Mouse (Mus musculus): ENCODE results near the gene Srsf3. TPM values are rescaled to one million over a fixed set of nuclear protein-coding genes. Genes with fewer than 3 reads are reported as not detected.
"Not testable (repeated sequence)": the region's sequence is repeated elsewhere in the genome, so short reads cannot be mapped to it uniquely, and the experiment has no call there.

Srsf3 gene
- polyA plus RNA-seq, 1 experiment: 110 TPM

- H3K4me1 ChIP-seq (ENCODE audit: control insufficient read depth, insufficient read depth, low read length): 0 out of 2 replicates have a peak, but pooled peaks cover 1% of the 10 kb centered on the region
- H3K27ac ChIP-seq (ENCODE audit: insufficient read depth, low read length): no peak overlapping the region
- H3K4me3 ChIP-seq (ENCODE audit: insufficient read depth, low read length): no peak overlapping the region
- TF ChIP-seq CTCF (IDR thresholded peaks at IDR 0.05; ENCODE audit: extremely low read depth, insufficient read depth, low read length) (no peak), POLR2A (IDR thresholded peaks at IDR 0.05; ENCODE audit: extremely low read depth, insufficient read depth, low read length) (no peak)
Observed at GRCm38 (mm10) chr17:29026652-29027356, 5.6 kb upstream of the Srsf3 start.

GRCm38 (mm10) chr17:29030321-29031034 is 1.9 kb upstream of the Srsf3 start:
- TF ChIP-seq POLR2A (IDR thresholded peaks at IDR 0.05; ENCODE audit: extremely low read depth, insufficient read depth, low read length) (no peak), CTCF (IDR thresholded peaks at IDR 0.05; ENCODE audit: extremely low read depth, insufficient read depth, low read length) (no peak)
- H3K4me3 ChIP-seq (ENCODE audit: insufficient read depth, low read length): no peak overlapping the region
- H3K4me1 ChIP-seq (ENCODE audit: control insufficient read depth, insufficient read depth, low read length): peaks cover 5% of the 10 kb centered on the region; the same call in 1 of the 2 replicates
- no peak overlapping the region for H3K27ac ChIP-seq (ENCODE audit: insufficient read depth, low read length)

GRCm38 (mm10) chr17:29031085-29031711 is 1.2 kb upstream of the Srsf3 start:
- H3K4me3 ChIP-seq (ENCODE audit: insufficient read depth, low read length): peak overlapping the region; percentile 89; the same call in 1 of the 2 replicates
- not testable (repeated sequence) for H3K27ac ChIP-seq (ENCODE audit: insufficient read depth, low read length); H3K4me1 ChIP-seq (ENCODE audit: control insufficient read depth, insufficient read depth, low read length)

- Histone ChIP-seq H3K4me1 (ENCODE audit: control insufficient read depth, insufficient read depth, low read length) (peaks cover 6% of the 10 kb centered on the region; the same call in 1 of the 2 replicates), H3K27ac (ENCODE audit: insufficient read depth, low read length) (peak overlapping the region; percentile 87), H3K4me3 (ENCODE audit: insufficient read depth, low read length) (peak overlapping the region; percentile 89)
- TF ChIP-seq POLR2A (IDR thresholded peaks at IDR 0.05; ENCODE audit: extremely low read depth, insufficient read depth, low read length): no peak
- no peak for TF ChIP-seq CTCF (IDR thresholded peaks at IDR 0.05; ENCODE audit: extremely low read depth, insufficient read depth, low read length)
Observed at GRCm38 (mm10) chr17:29031771-29032273, 606 bp upstream of the Srsf3 start.

- Histone ChIP-seq H3K4me1 (ENCODE audit: control insufficient read depth, insufficient read depth, low read length) (peaks cover 5% of the 10 kb centered on the region; the same call in 1 of the 2 replicates), H3K27ac (ENCODE audit: insufficient read depth, low read length) (no peak overlapping the region), H3K4me3 (ENCODE audit: insufficient read depth, low read length) (peak overlapping the region; percentile 89)
- TF ChIP-seq CTCF (IDR thresholded peaks at IDR 0.05; ENCODE audit: extremely low read depth, insufficient read depth, low read length) (no peak), POLR2A (IDR thresholded peaks at IDR 0.05; ENCODE audit: extremely low read depth, insufficient read depth, low read length) (no peak)
Observed at GRCm38 (mm10) chr17:29033569-29034061, 1.2 kb downstream of the Srsf3 start.

GRCm38 (mm10) chr17:29034264-29034663 is 1.8 kb downstream of the Srsf3 start:
- no peak overlapping the region for H3K27ac ChIP-seq (ENCODE audit: insufficient read depth, low read length)
- peak overlapping the region; percentile 89; the same call in 1 of the 2 replicates for H3K4me3 ChIP-seq (ENCODE audit: insufficient read depth, low read length)
- no peak for TF ChIP-seq CTCF (IDR thresholded peaks at IDR 0.05; ENCODE audit: extremely low read depth, insufficient read depth, low read length)
- TF ChIP-seq POLR2A (IDR thresholded peaks at IDR 0.05; ENCODE audit: extremely low read depth, insufficient read depth, low read length): no peak
- peaks cover 5% of the 10 kb centered on the region; the same call in 1 of the 2 replicates for H3K4me1 ChIP-seq (ENCODE audit: control insufficient read depth, insufficient read depth, low read length)

- peaks cover 5% of the 10 kb centered on the region; the same call in 1 of the 2 replicates for H3K4me1 ChIP-seq (ENCODE audit: control insufficient read depth, insufficient read depth, low read length)
- H3K4me3 ChIP-seq (ENCODE audit: insufficient read depth, low read length): no peak overlapping the region
- H3K27ac ChIP-seq (ENCODE audit: insufficient read depth, low read length): no peak overlapping the region
- no peak for TF ChIP-seq CTCF (IDR thresholded peaks at IDR 0.05; ENCODE audit: extremely low read depth, insufficient read depth, low read length)
- TF ChIP-seq POLR2A (IDR thresholded peaks at IDR 0.05; ENCODE audit: extremely low read depth, insufficient read depth, low read length): no peak
Observed at GRCm38 (mm10) chr17:29035506-29035905, 3.1 kb downstream of the Srsf3 start.

GRCm38 (mm10) chr17:29039351-29039750 is 6.9 kb downstream of the Srsf3 start:
- TF ChIP-seq POLR2A (IDR thresholded peaks at IDR 0.05; ENCODE audit: extremely low read depth, insufficient read depth, low read length) (no peak), CTCF (IDR thresholded peaks at IDR 0.05; ENCODE audit: extremely low read depth, insufficient read depth, low read length) (no peak)
- H3K27ac ChIP-seq (ENCODE audit: insufficient read depth, low read length): no peak overlapping the region
- peaks cover 5% of the 10 kb centered on the region; the same call in 1 of the 2 replicates for H3K4me1 ChIP-seq (ENCODE audit: control insufficient read depth, insufficient read depth, low read length)
- H3K4me3 ChIP-seq (ENCODE audit: insufficient read depth, low read length): no peak overlapping the region

GRCm38 (mm10) chr17:29041632-29042031 is 9.2 kb downstream of the Srsf3 start:
- not testable (repeated sequence) for H3K27ac ChIP-seq (ENCODE audit: insufficient read depth, low read length); H3K4me3 ChIP-seq (ENCODE audit: insufficient read depth, low read length); H3K4me1 ChIP-seq (ENCODE audit: control insufficient read depth, insufficient read depth, low read length)

Measured in cortical plate, adult 2 months (tissue).